Mouse (Mus musculus) gastrocnemius, adult 18-20 months (tissue): Measurements from ENCODE around the gene Wdfy1. TPM values are rescaled to one million over a fixed set of nuclear protein-coding genes. Genes with fewer than 3 reads are reported as not detected.

Source experiments
- DNase-seq: peaks from one replicate; pipeline ENCODE4 v3.0.0; 2021; ENCODE audit warnings: low spot score
- total RNA-seq, 2 experiments: library from RNA; stranded (reverse); gene quantifications; 2 replicates each; pipeline ENCODE4 v1.2.3; 2021

Wdfy1 gene
- total RNA-seq, 2 experiments from 2014 or later: 9.5 to 12.1 TPM

- DNase-seq: peak; percentile 77
Observed at GRCm38 (mm10) chr1:79761106-79761916, 14.6 kb downstream of the Wdfy1 start.

- no peak for DNase-seq
Observed at GRCm38 (mm10) chr1:79760656-79761055, 15.3 kb downstream of the Wdfy1 start.

- DNase-seq: no peak
Observed at GRCm38 (mm10) chr1:79759436-79759972, 16.4 kb downstream of the Wdfy1 start.

GRCm38 (mm10) chr1:79759006-79759405, 16.9 kb downstream of the Wdfy1 start:
- no peak for DNase-seq

- DNase-seq: no peak
Observed at GRCm38 (mm10) chr1:79757597-79757996, 18.3 kb downstream of the Wdfy1 start.

GRCm38 (mm10) chr1:79757161-79757560, 18.8 kb downstream of the Wdfy1 start:
- DNase-seq: no peak

GRCm38 (mm10) chr1:79756417-79756816, 19.5 kb downstream of the Wdfy1 start:
- DNase-seq: peak; percentile 62

GRCm38 (mm10) chr1:79755376-79755775, 20.6 kb downstream of the Wdfy1 start:
- peak; percentile 29 for DNase-seq

GRCm38 (mm10) chr1:79754936-79755335, 21.0 kb downstream of the Wdfy1 start:
- peak; percentile 25 for DNase-seq

- no peak for DNase-seq
Observed at GRCm38 (mm10) chr1:79753456-79753855, 22.5 kb downstream of the Wdfy1 start.

GRCm38 (mm10) chr1:79752714-79753340, 23.1 kb downstream of the Wdfy1 start:
- no peak for DNase-seq

- no peak for DNase-seq
Observed at GRCm38 (mm10) chr1:79752015-79752695, 23.8 kb downstream of the Wdfy1 start.

- DNase-seq: no peak
Observed at GRCm38 (mm10) chr1:79751186-79751585, 24.8 kb downstream of the Wdfy1 start.

- DNase-seq: peak; percentile 82
Observed at GRCm38 (mm10) chr1:79746056-79746455, 29.9 kb downstream of the Wdfy1 start.

- DNase-seq: no peak
Observed at GRCm38 (mm10) chr1:79743385-79743784, 32.6 kb downstream of the Wdfy1 start.

- no peak for DNase-seq
Observed at GRCm38 (mm10) chr1:79742949-79743348, 33.0 kb downstream of the Wdfy1 start.

- no peak for DNase-seq
Observed at GRCm38 (mm10) chr1:79741002-79741401, 34.9 kb downstream of the Wdfy1 start.

GRCm38 (mm10) chr1:79739726-79740125, 36.2 kb downstream of the Wdfy1 start:
- no peak for DNase-seq

GRCm38 (mm10) chr1:79736408-79736807, 39.5 kb downstream of the Wdfy1 start:
- DNase-seq: no peak

GRCm38 (mm10) chr1:79734794-79735193, 41.1 kb downstream of the Wdfy1 start:
- no peak for DNase-seq

GRCm38 (mm10) chr1:79714152-79714923, 61.6 kb downstream of the Wdfy1 start:
- DNase-seq: no peak
